ENCODE assay signal across 15 mouse cellular contexts in the genomic region with DNA sequence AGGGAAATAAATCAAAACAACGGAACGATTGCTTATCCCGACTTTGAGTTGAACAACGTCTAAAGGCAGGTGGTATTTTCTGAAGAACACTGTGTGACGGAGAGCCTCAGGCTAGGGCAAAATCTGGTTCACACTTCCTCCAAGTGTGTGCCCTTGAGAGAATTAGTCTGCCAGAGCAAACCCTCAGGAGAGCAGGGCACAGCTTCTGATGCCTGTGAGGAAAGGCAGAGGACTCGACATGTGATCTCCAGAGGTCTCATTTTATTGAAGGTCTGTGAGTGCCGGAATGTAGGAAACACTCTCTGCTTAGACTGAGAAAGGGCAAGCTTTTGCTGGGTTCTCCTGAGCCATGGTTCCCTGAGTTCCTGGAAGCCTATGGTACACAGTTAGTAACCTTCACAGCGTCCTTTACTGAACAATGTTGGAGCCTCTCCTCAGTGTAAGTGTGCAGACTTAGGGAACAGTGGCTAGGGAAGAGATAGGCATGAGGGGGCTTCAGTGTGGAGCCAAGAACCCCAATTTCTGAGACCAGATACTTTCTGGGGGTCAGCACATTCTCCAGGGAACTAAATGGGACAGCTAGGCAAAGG.
A peak's percentile ranks its signal among the peaks of the same experiment; 100 is the strongest.
DNase-seq lines count a peak whose midpoint lies in the region; ATAC-seq and TF ChIP-seq lines count a peak whose summit lies in the region.
"Had no signal": no experiment of that assay in that cellular context is flagged by ENCODE, and none has a peak within 500 bp of the region (broad histone marks: within the 10 kb centered on the region; RNA-seq: fewer than 3 reads in every experiment).

No protein-coding gene starts in this region.

- 47% methylated on average over 8 of the region's 8 CpGs for WGBS in heart, embryonic 12.5 days
- 60% methylated on average over 8 of the region's 8 CpGs for whole genome bisulfite sequencing in embryonic facial prominence, embryonic 12.5 days
- WGBS in kidney, postnatal 0 days: 30% methylated on average over 8 of the region's 8 CpGs

- no peaks in the 10 kb centered on the region for H3K27me3 ChIP-seq in heart, embryonic 12.5 days (replicated peaks)
- H3K27me3 ChIP-seq in embryonic facial prominence, embryonic 12.5 days: no peaks in the 10 kb centered on the region
- H3K27me3 ChIP-seq in kidney, postnatal 0 days (ENCODE audit: insufficient read depth, low read length): no peaks in the 10 kb centered on the region
- H3K27me3 ChIP-seq: forebrain, embryonic 12.5 days had no signal

- H3K4me1 ChIP-seq in heart, embryonic 12.5 days (replicated peaks): peaks cover 16% of the 10 kb centered on the region
- peaks cover 11% of the 10 kb centered on the region; the same call in 1 of the 2 replicates for H3K4me1 ChIP-seq in embryonic facial prominence, embryonic 12.5 days
- peaks cover 10% of the 10 kb centered on the region; the same call in 1 of the 2 replicates for H3K4me1 ChIP-seq in kidney, postnatal 0 days (replicated peaks; ENCODE audit: insufficient read depth, low read length)

- DNase-seq in heart, adult 11 months: peak; percentile 76
- peak; percentile 64 for DNase-seq in kidney, adult 11 months
- DNase-seq in kidney, postnatal 10 days: no peak
- peak; percentile 41 for DNase-seq in kidney, postnatal 0 days (ENCODE audit: low spot score)
- DNase-seq in embryo, embryonic 10.5 days (ENCODE audit: low spot score): no peak
- DNase-seq in left cerebral cortex, postnatal 4 days: no peak
- DNase-seq: cerebellum, postnatal 36 days; liver; thymus, postnatal 36 days had no signal

- ATAC-seq in heart, embryonic 12.5 days (ENCODE audit: insufficient number of reproducible peaks, low FRiP score): no peak
- ATAC-seq in embryonic facial prominence, embryonic 12.5 days (ENCODE audit: insufficient number of reproducible peaks, insufficient read depth, low FRiP score, low TSS enrichment): no peak
- peak; percentile 72; the same call in 1 of the 2 replicates for ATAC-seq in kidney, postnatal 0 days (replicated peaks; ENCODE audit: low FRiP score, low read depth)
- ATAC-seq: hindbrain, embryonic 16.5 days had no signal

- H3K9me3 ChIP-seq in heart, embryonic 12.5 days (replicated peaks): peaks cover 4% of the 10 kb centered on the region; the same call in 1 of the 2 replicates
- H3K9me3 ChIP-seq in embryonic facial prominence, embryonic 12.5 days: peaks cover 9% of the 10 kb centered on the region; the same call in 1 of the 2 replicates
- no peaks in the 10 kb centered on the region for H3K9me3 ChIP-seq in kidney, postnatal 0 days (replicated peaks; ENCODE audit: low read length)
- H3K9me3 ChIP-seq: forebrain, embryonic 12.5 days had no signal

- no peaks in the 10 kb centered on the region for H3K36me3 ChIP-seq in heart, embryonic 12.5 days
- H3K36me3 ChIP-seq in embryonic facial prominence, embryonic 12.5 days: no peaks in the 10 kb centered on the region
- H3K36me3 ChIP-seq in kidney, postnatal 0 days (ENCODE audit: insufficient read depth, low read length): no peaks in the 10 kb centered on the region
- H3K36me3 ChIP-seq: forebrain, embryonic 12.5 days had no signal

- no peak overlapping the region for H3K4me2 ChIP-seq in heart, embryonic 12.5 days
- no peak overlapping the region for H3K4me2 ChIP-seq in embryonic facial prominence, embryonic 12.5 days (replicated peaks)
- H3K4me2 ChIP-seq in kidney, postnatal 0 days (ENCODE audit: low read length): no peak overlapping the region
- H3K4me2 ChIP-seq: forebrain, embryonic 12.5 days had no signal

- intact Hi-C loops in left cerebral cortex, postnatal 4 days (cut with DNase I): no loop called here

- H3K4me3 ChIP-seq in heart, embryonic 12.5 days: no peak overlapping the region
- H3K4me3 ChIP-seq in embryonic facial prominence, embryonic 12.5 days: no peak overlapping the region
- H3K4me3 ChIP-seq in kidney, postnatal 0 days (replicated peaks; ENCODE audit: low read depth, low read length): no peak overlapping the region
- H3K4me3 ChIP-seq: forebrain, embryonic 12.5 days had no signal

- no peak overlapping the region for H3K9ac ChIP-seq in heart, embryonic 12.5 days
- no peak overlapping the region for H3K9ac ChIP-seq in embryonic facial prominence, embryonic 12.5 days
- H3K9ac ChIP-seq in kidney, postnatal 0 days (ENCODE audit: low read depth, low read length): no peak overlapping the region
- H3K9ac ChIP-seq: forebrain, embryonic 12.5 days had no signal

- no peak for TF ChIP-seq CTCF in kidney, postnatal 0 days (IDR thresholded peaks at IDR 0.05; ENCODE audit: low read depth)

- H3K27ac ChIP-seq in heart, embryonic 12.5 days (ENCODE audit: poor library complexity, severe bottlenecking): no peak overlapping the region
- H3K27ac ChIP-seq in embryonic facial prominence, embryonic 12.5 days: peak overlapping the region; percentile 46; the same call in 1 of the 2 replicates
- peak overlapping the region; percentile 77 for H3K27ac ChIP-seq in kidney, postnatal 0 days
- H3K27ac ChIP-seq: forebrain, embryonic 12.5 days; macrophage; stomach, postnatal 0 days had no signal

Comparison
In these comparisons a context has a peak if more than half of its experiments do, and no peak if none do; other contexts are left out.
1. DNase-seq: peak in heart, adult 11 months (single experiment), kidney, adult 11 months (single experiment) and kidney, postnatal 0 days (single experiment); none in kidney, postnatal 10 days (single experiment), embryo, embryonic 10.5 days (single experiment) and left cerebral cortex, postnatal 4 days (single experiment).